Mouse (Mus musculus) C2C12 (cell line): ENCODE results near the gene Fdx1l. TPM values are rescaled to one million over a fixed set of nuclear protein-coding genes. Genes with fewer than 3 reads are reported as not detected.
A peak's percentile ranks its signal among the peaks of the same experiment; 100 is the strongest.

ENCODE experiments used
- H3K27me3 ChIP-seq: one replicate; pipeline ENCODE4 v1.6.1; 2011; ENCODE audit not compliant: control insufficient read depth, insufficient read depth, insufficient read length
- H3K36me3 ChIP-seq: one replicate; pipeline ENCODE4 v1.6.1; 2011; ENCODE audit not compliant: control insufficient read depth, insufficient read depth
- H3K4me3 ChIP-seq: one replicate; pipeline ENCODE4 v1.5.1; 2011; ENCODE audit warnings: mild to moderate bottlenecking, control low read depth; ENCODE audit not compliant: poor library complexity, insufficient read depth, severe bottlenecking
- H3K79me2 ChIP-seq: one replicate; pipeline ENCODE4 v1.6.1; 2011; ENCODE audit not compliant: control insufficient read depth, insufficient read depth
- H3K79me3 ChIP-seq: one replicate; pipeline ENCODE4 v1.6.1; 2011; ENCODE audit warnings: low read depth, control low read depth
- H3ac ChIP-seq: one replicate; pipeline ENCODE3; 2011; ENCODE audit warnings: low read depth; ENCODE audit not compliant: control insufficient read depth, insufficient read length
- CEBPB ChIP-seq: IDR thresholded peaks from one replicate; pipeline ENCODE4 v1.6.1; 2011; ENCODE audit warnings: low read depth, mild to moderate bottlenecking, control low read depth, moderate library complexity
- CTCF ChIP-seq: IDR thresholded peaks from one replicate; pipeline ENCODE4 v1.5.1; 2011; ENCODE audit not compliant: control insufficient read depth, insufficient read depth, insufficient read length
- FOSL1 ChIP-seq: IDR thresholded peaks from one replicate; pipeline ENCODE4 v1.8.0; 2011; ENCODE audit warnings: mild to moderate bottlenecking, low read length; ENCODE audit not compliant: poor library complexity, insufficient read depth, severe bottlenecking
- MAX ChIP-seq: IDR thresholded peaks from one replicate; pipeline ENCODE4 v1.6.1; 2011; ENCODE audit warnings: mild to moderate bottlenecking, control low read depth
- MYOD1 ChIP-seq: IDR thresholded peaks from one replicate; pipeline ENCODE4 v1.6.1; 2011; ENCODE audit warnings: low read depth; ENCODE audit not compliant: control insufficient read depth, insufficient read length
- MYOG ChIP-seq: IDR thresholded peaks from one replicate; pipeline ENCODE4 v1.6.1; 2011; ENCODE audit not compliant: control insufficient read depth, insufficient read length; ENCODE audit errors: extremely low read depth
- USF1 ChIP-seq: IDR thresholded peaks from one replicate; pipeline ENCODE4 v1.6.1; 2011; ENCODE audit warnings: low read depth, mild to moderate bottlenecking, control low read depth, moderate library complexity
- polyA plus RNA-seq: library from polyadenylated mRNA; unstranded; fragments of >200 nt; fragmentation: generic; extraction: Trizol; gene quantifications from one replicate; pipeline ENCODE4 v1.2.1, GENCODE M21; 2012; ENCODE audit warnings: missing spikeins

The Fdx1l gene
- polyA plus RNA-seq, 1 experiment: 109 TPM

DNA sequence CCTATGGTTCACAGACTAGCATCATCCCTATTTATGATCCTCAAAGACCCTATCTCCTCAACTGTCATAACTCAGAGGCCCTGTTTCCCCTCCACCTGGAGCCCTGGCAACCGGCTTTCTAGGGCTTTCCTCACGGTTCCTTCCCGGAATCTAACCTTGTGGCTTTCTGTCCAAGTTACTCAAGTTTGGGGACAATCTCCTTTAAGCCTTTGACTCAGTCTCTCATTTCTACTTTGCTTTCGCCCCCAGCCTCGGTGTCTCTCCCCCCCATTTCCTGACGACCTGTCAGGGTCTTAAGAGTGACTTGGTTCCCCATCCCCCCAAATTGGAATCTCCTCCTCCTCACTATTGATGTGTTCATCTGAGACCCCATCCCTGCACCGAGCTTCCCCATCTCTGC is 40.9 kb downstream of the Fdx1l start:
- Histone ChIP-seq H3K4me3 (no peak overlapping the region), H3K36me3 (no peaks in the 10 kb centered on the region), H3ac (no peak overlapping the region), H3K27me3 (peaks cover 21% of the 10 kb centered on the region), H3K79me2 (no peaks in the 10 kb centered on the region), H3K79me3 (no peaks in the 10 kb centered on the region)
- TF ChIP-seq CTCF (no peak), MYOG (no peak), FOSL1 (no peak), MAX (no peak), MYOD1 (no peak), CEBPB (no peak), USF1 (no peak)

DNA sequence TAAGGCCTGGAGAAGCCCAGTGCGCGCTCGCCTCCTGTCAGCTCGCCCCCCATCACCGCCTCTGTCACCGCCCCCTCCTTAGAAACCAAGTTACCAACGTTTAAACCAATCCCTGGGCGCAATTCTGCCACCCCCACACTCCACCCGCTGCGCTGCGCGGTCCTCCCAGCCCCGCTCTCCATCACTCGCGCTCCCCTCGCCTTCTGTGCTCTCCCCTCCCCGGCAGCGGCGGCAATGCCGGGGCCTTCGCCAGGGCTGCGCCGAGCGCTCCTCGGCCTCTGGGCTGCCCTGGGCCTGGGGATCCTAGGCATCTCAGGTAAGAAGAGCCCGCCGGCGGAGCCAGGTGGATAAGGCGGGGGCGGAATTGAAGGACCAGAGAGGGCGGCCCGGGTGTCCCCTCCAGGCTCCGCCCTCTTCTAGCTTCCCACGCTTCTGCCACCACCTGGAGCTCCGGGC is 41.5 kb downstream of the Fdx1l start, which contains the start of gene Icam5:
Gene Icam5 (plus strand): TSS at position 178 of the 456 bp plus-strand sequence.
- no peaks in the 10 kb centered on the region for H3K79me2 ChIP-seq
- TF ChIP-seq FOSL1 (no peak), USF1 (no peak), CTCF (no peak), CEBPB (no peak), MYOD1 (no peak), MAX (no peak), MYOG (no peak)
- H3K4me3 ChIP-seq: peak within 1 kb of the TSS; percentile 26
- H3K36me3 ChIP-seq: no peaks in the 10 kb centered on the region
- peak within 1 kb of the TSS; percentile 69 for H3ac ChIP-seq
- no peaks in the 10 kb centered on the region for H3K79me3 ChIP-seq
- H3K27me3 ChIP-seq: peaks cover 16% of the 10 kb centered on the region

DNA sequence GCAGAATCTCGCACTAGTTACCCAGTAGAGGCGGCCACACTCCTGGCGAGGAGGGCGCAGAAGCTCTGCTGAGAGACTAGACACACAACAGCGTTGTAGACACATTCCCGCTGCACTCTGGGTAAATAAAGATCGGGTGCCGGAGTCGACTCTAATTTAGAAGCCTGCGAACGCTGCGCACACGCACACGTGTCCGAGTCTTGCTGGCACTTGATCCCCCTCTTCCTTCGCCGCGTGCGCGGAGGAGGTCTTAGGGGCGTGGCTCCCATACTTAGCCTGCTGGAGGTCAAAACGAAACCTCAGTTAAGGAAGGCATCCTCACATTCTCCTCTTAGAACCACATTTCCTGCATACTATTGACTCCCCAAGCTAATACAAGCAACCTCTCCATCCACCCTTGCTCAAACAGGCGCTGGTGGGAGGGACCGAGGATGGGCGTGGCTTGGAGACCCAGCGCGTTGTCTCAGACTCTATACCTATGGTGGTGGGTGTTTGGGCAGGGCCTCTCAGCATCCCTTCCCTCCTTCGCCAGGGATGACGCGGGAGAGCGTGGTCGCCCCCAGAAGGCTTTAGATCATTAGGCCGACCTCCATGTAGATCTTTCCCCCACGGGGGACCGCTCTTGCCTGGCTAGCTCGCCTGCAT is 42.0 kb downstream of the Fdx1l start:
- peak overlapping the region; percentile 52 for H3ac ChIP-seq
- peak overlapping the region; percentile 26 for H3K4me3 ChIP-seq
- TF ChIP-seq CEBPB (no peak), MAX (no peak), MYOD1 (no peak), MYOG (no peak), CTCF (no peak), FOSL1 (no peak), USF1 (no peak)
- peaks cover 10% of the 10 kb centered on the region for H3K27me3 ChIP-seq
- H3K79me2 ChIP-seq: no peaks in the 10 kb centered on the region
- no peaks in the 10 kb centered on the region for H3K79me3 ChIP-seq
- no peaks in the 10 kb centered on the region for H3K36me3 ChIP-seq

DNA sequence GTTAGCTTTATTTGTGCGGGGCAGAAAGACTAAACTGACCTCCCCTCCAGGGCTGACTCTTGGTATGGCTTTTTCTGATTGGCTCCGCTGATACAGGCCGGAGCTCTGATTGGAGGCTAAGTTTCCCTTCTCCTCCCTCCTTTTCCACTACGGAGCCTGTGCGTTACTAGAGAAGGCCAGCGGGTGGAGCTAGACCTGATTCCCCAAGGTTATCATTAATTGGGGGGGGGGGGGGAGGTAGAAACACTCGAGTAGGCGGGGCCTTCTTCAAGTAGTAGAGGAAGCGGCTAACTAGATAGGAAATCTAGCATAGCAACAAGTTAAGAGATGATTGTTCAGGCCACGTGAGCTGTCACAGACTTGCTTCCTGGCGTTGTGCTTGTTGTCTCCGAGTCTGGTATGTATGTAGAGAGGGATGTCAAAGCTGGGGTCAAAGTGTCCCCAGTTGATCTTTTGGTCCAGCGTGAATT is 42.6 kb downstream of the Fdx1l start:
- Histone ChIP-seq H3K4me3 (peak overlapping the region; percentile 26), H3K79me3 (no peaks in the 10 kb centered on the region), H3K36me3 (no peaks in the 10 kb centered on the region), H3K27me3 (peaks cover 5% of the 10 kb centered on the region), H3K79me2 (no peaks in the 10 kb centered on the region), H3ac (peak overlapping the region; percentile 52)
- no peak for TF ChIP-seq MYOD1
- TF ChIP-seq CTCF: peak; percentile 12
- TF ChIP-seq USF1: peak; percentile 31

DNA sequence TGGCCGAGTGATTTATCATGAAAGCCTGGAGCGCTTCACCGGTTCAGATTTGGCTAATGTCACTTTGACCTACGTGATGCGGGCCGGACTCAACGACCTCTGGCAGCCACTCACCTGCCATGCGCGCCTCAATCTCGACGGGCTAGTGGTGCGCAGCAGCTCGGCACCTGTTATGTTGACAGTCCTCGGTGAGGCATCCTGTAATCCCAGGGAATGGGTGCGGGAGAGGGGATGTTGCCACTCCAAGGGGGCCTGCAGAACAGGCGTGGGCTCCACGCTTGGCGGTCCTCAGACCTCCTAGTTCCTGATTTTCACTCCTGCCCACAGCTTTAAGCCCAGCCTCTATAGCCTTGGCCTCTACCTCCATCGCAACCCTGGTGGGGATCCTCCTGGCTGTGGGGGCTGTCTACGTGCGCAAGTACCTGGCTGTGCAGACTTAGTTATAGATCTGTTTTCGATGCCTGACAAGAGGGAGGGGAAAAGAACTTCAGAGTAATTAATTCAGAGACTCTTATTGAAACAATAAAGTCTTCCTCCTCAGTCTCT is 43.3 kb downstream of the Fdx1l start:
- Histone ChIP-seq H3ac (no peak overlapping the region), H3K27me3 (no peaks in the 10 kb centered on the region), H3K36me3 (no peaks in the 10 kb centered on the region), H3K4me3 (no peak overlapping the region), H3K79me2 (no peaks in the 10 kb centered on the region), H3K79me3 (no peaks in the 10 kb centered on the region)
- TF ChIP-seq CTCF: no peak
- TF ChIP-seq MAX: no peak
- no peak for TF ChIP-seq MYOG
